Mouse (Mus musculus) urinary bladder, postnatal 25 days (tissue): Measurements from ENCODE around the gene Ndufs5.
A peak's percentile ranks its signal among the peaks of the same experiment; 100 is the strongest.

Source experiments
- DNase-seq: peaks from one replicate; pipeline ENCODE4 v3.0.0; 2022; ENCODE audit warnings: low spot score

Gene Ndufs5

DNA sequence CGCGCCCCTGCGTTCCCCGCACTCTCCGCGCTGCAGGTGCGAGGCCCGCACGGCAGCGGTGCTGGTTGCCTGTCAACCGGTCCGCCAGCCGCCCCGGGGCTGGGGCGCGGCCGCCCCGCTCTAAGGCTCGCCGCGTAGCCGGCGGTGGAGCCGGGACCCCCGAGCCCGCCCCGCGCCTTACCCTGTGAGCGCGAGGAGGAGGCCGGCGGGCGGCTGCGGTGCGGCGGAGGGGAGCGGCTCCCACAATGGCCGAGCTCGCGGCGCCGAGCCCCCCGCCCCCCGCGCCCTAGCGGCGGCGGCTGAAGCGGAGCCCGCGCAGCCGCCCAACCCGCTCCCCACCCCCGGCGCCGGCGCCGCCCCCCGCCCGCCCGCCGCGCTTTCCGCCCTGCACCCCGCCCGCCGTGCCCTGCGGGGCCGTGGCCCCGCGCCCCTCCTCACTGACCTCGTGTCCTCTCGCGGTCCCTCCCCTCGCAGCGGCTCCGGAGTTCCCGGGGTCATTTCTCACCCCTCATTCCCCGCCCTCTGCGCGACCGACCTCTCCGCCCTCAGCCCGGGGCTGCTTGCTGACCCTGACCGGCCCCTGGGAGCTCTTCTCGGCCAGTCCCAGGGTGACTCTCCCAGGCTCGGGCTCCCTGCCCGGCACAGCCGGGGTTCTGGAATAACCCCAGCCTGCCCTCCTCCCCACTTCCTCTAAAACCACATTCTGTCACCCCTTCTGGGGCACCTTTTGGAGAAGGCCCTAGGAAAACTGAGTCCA lies 30.8 kb downstream of the Ndufs5 start:
- peak; percentile 22 for DNase-seq

GRCm38 (mm10) chr4:123686368-123687024 lies 31.5 kb downstream of the Ndufs5 start:
- no peak for DNase-seq

- DNase-seq, result no peak
Measured at GRCm38 (mm10) chr4:123685506-123686242, 32.3 kb downstream of the Ndufs5 start.

GRCm38 (mm10) chr4:123685046-123685445 lies 33.0 kb downstream of the Ndufs5 start:
- DNase-seq, result no peak

- no peak for DNase-seq
Measured at GRCm38 (mm10) chr4:123684260-123684659, 33.7 kb downstream of the Ndufs5 start, which contains the start of gene Macf1. TSS of gene Macf1 (minus strand) at chr4:123684360.

- DNase-seq, result no peak
Measured at GRCm38 (mm10) chr4:123682291-123682690, 35.7 kb downstream of the Ndufs5 start.

- no peak for DNase-seq
Measured at GRCm38 (mm10) chr4:123680962-123681361, 37.0 kb downstream of the Ndufs5 start.

DNA sequence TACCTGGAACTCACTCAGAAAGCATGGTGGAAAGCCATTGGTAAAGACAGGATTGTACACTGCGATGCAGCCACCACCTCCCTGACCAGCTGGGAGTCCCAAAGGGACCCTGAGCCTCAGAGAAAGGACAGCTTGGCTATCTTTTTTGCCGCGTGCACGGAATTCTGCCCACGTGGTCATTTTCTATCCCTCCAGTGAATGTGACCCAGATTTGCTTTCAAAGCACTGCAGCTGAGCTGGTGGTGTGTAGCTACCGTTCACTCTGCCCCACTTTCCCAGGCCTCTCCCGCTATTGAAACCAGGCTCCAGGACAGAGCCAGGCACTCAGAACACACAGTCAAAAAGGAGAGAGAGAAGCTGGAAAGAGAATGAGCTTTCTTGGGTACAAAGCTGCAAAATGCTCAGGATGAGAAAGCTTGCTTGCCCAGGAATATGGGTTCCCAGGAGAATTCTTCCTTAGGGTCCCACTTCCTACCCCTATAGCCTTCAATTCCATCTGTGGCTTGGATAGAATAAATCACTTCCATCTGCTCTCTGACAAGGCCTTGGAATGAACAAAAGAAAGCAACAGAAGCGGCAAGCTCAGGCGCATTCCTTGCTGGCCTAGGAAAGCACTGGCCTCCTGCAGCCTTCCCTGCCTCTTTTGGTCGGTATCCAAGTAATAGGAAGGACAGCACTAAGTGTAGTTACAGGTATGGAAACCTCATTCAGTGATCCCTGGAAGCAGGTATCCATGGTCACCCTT lies 40.8 kb downstream of the Ndufs5 start:
- DNase-seq, result no peak

DNA sequence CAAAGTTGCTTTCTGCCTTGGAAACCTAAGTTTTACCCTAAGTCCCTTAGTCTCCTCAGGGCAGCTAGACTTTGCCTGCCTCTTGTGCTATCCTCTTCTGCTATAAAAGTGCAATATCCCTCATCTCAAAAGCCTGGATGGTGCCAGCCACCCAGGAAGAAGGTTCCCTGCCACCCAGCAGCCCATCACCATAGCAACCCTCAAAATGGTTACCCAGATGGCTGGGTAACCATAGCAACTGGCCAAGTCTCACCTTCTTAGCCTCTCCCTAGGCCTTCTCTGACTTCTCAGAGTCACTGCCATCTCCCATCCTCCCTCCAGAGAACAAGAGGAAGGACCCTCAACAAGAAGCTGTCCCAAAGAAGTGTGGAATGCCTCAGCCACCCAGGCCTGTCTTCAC lies 47.4 kb downstream of the Ndufs5 start:
- no peak for DNase-seq

DNA sequence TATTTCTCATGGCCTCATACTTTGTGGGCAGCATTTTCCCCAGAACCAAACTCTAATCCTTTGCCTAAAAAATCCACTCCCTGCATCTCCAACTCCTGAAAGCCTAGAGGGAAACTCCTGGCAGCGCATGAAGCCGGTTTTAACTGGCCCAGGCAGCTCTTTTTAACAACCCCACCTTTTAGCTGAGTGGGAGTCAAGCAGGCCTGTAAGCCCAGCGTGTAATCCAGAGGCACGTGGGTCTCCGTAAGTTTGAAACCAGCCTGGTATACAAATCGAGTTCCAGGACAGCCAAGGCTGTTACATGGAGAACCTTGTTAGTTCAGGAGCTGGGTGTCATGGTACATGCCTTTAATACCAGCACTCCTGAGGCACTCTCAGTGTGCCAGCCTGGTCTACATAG lies 48.3 kb downstream of the Ndufs5 start:
- no peak for DNase-seq

GRCm38 (mm10) chr4:123667260-123667867 lies 50.6 kb downstream of the Ndufs5 start:
- DNase-seq, result peak; percentile 77

GRCm38 (mm10) chr4:123666517-123666916 lies 51.5 kb downstream of the Ndufs5 start:
- no peak for DNase-seq

- no peak for DNase-seq
Measured at GRCm38 (mm10) chr4:123665681-123666278, 52.2 kb downstream of the Ndufs5 start.

- DNase-seq, result peak; percentile 34
Measured at GRCm38 (mm10) chr4:123664951-123665661, 52.9 kb downstream of the Ndufs5 start.

DNA sequence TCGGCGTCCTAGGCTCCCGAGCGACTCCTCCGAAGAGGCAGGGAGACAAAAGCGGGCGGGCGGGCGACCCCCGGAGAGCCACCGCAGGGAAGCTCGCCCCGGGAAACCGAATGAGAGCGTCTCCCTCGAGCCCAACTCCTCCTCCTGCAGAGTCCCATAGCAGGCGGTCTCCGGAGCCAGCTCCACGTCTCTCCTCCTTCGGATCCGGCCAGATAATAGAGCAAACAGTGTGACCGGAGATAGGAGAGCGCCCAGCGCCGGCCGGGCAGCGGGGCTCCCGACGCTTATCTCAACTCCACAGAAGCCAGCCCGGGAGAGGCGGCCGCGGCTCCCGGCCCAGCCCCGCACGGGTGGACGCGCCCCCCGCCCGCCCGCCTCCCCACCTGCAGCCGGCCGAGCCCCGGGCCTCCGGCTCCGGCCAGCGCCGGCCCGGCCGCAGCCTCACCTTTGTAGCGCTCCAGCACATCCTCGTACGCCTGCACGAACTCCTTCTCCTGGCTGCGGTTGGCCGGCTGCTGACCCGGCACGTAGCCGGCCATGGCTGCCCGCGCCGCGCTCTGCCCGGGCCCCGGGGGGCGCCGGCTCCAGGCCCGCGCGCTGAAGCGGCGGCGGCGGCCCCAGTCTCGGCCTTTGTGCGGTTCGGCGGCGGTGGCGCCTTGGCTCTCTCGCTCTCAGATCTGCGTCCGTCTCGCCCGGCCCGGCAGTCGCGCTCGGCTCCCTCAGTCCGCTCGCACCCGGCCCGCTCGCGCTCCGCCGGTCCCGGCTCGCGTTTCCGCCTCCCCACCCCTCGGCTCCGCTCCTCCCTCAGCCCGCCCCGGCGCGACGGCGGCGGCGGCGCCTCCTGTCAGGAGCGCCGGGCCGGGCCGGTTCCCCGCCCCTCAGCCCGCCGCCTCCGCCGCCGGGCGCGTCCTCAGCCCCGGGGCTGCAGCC lies 53.7 kb downstream of the Ndufs5 start:
- DNase-seq, result peak; percentile 71

DNA sequence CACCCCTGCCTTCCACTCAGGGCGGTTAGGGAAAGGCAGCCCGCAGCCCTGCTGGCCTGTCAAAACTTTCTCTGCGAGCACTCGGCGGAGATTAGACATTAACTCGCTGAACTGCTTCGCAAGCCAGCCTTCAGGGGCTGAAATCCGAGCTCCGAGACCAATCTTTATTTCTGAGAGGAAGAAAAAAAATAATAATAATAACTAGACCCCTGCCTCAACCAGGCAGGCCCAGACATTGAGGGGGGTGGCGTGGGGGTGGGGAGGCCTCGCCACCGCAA lies 54.4 kb downstream of the Ndufs5 start:
- peak; percentile 23 for DNase-seq

GRCm38 (mm10) chr4:123662914-123663687 lies 54.9 kb downstream of the Ndufs5 start:
- no peak for DNase-seq
